Mouse (Mus musculus) CH12.LX (cell line): ENCODE data around the gene Nrxn3. TPM values are rescaled to one million over a fixed set of nuclear protein-coding genes. Genes with fewer than 3 reads are reported as not detected.

Experiments
- DNase-seq: peaks from one replicate; pipeline ENCODE4 v3.0.0-alpha.2; 2013; ENCODE audit errors: extremely low read depth
- H3K27ac ChIP-seq: 2 replicates; pipeline ENCODE4 v1.5.1; 2012; ENCODE audit warnings: low read depth, mild to moderate bottlenecking, control low read depth, moderate library complexity; ENCODE audit not compliant: insufficient read depth
- H3K27me3 ChIP-seq: replicated peaks from 2 replicates; pipeline ENCODE3; 2012; ENCODE audit warnings: inconsistent platforms
- H3K36me3 ChIP-seq, 2 experiments: replicated peaks in 1 of 2; 2 replicates each; pipeline versions ENCODE3 to v1.6.1; 2012; ENCODE audit warnings: inconsistent platforms in 1 of 2, low read length in 1 of 2, mild to moderate bottlenecking in 1 of 2, mixed read lengths in 1 of 2, moderate library complexity in 1 of 2; ENCODE audit not compliant: control insufficient read depth in 1 of 2, insufficient read depth in 1 of 2
- H3K4me1 ChIP-seq, 2 experiments: 2 replicates each; pipeline ENCODE4 v1.6.1; 2012; ENCODE audit warnings: inconsistent platforms in 1 of 2, moderate library complexity in 1 of 2; ENCODE audit not compliant: insufficient read depth in 2 of 2, control insufficient read depth in 1 of 2
- H3K4me2 ChIP-seq: 2 replicates; pipeline ENCODE4 v1.6.1; 2012; ENCODE audit warnings: low read depth, mild to moderate bottlenecking, control low read depth; ENCODE audit not compliant: poor library complexity, insufficient read depth, severe bottlenecking
- H3K4me3 ChIP-seq, 3 experiments: fragments of 150-350 bp in 1 of 3; sonication (generic) in 1 of 3; replicated peaks in 1 of 3; 2 replicates each; pipeline versions ENCODE3 to v1.5.1; 2011 to 2012; ENCODE audit warnings: low read depth in 2 of 3, low read length in 2 of 3, mild to moderate bottlenecking in 2 of 3, moderate library complexity in 2 of 3, control low read depth in 1 of 3, improper control_type of control experiment in 1 of 3, inconsistent platforms in 1 of 3, mixed read lengths in 1 of 3; ENCODE audit not compliant: poor library complexity in 1 of 3
- H3K79me2 ChIP-seq: replicated peaks from 2 replicates; pipeline ENCODE4 v1.6.1; 2012; ENCODE audit warnings: mild to moderate bottlenecking, moderate library complexity; ENCODE audit not compliant: control insufficient read depth, poor library complexity, insufficient read depth, severe bottlenecking; ENCODE audit errors: extremely low read depth
- H3K9ac ChIP-seq: 2 replicates; pipeline ENCODE4 v1.6.1; 2012; ENCODE audit warnings: low read depth, mild to moderate bottlenecking, control low read depth, moderate library complexity; ENCODE audit not compliant: insufficient read depth
- H3K9me3 ChIP-seq: replicated peaks from 2 replicates; pipeline ENCODE3; 2012; ENCODE audit warnings: low read length, inconsistent platforms, mixed read lengths
- CHD2 ChIP-seq: IDR thresholded peaks from 2 replicates; pipeline ENCODE4 v1.6.1; 2011; ENCODE audit warnings: low read length, improper control_type of control experiment
- CTCF ChIP-seq, 2 experiments: IDR thresholded peaks in 1 of 2; conservative IDR thresholded peaks in 1 of 2; 2 replicates each; pipeline ENCODE4 v1.5.1; 2011 to 2012; ENCODE audit warnings: low read depth in 2 of 2, low read length in 2 of 2, improper control_type of control experiment in 1 of 2, inconsistent platforms in 1 of 2, mild to moderate bottlenecking in 1 of 2, moderate library complexity in 1 of 2
- E2F4 ChIP-seq: IDR thresholded peaks from 2 replicates; pipeline ENCODE4 v1.6.1; 2011; ENCODE audit warnings: low read depth, low read length, improper control_type of control experiment; ENCODE audit not compliant: insufficient replicate concordance
- ETS1 ChIP-seq: conservative IDR thresholded peaks from 2 replicates; pipeline ENCODE4 v1.6.1; 2012; ENCODE audit warnings: low read depth, mild to moderate bottlenecking, inconsistent platforms, low read length, improper control_type of control experiment, moderate library complexity
- GABPA ChIP-seq: IDR thresholded peaks from 2 replicates; pipeline ENCODE4 v1.6.1; 2012; ENCODE audit warnings: low read depth, low read length, improper control_type of control experiment, inconsistent platforms; ENCODE audit not compliant: insufficient replicate concordance
- KAT2A ChIP-seq: IDR thresholded peaks from 2 replicates; pipeline ENCODE4 v1.6.1; 2012; ENCODE audit warnings: low read length, improper control_type of control experiment, inconsistent platforms; ENCODE audit not compliant: insufficient replicate concordance
- PAX5 ChIP-seq: IDR thresholded peaks from 2 replicates; pipeline ENCODE4 v1.6.1; 2012; ENCODE audit warnings: low read length, inconsistent platforms, mixed read lengths
- POLR2A ChIP-seq: IDR thresholded peaks from 2 replicates; pipeline ENCODE4 v1.6.1; 2011; ENCODE audit warnings: low read depth, mild to moderate bottlenecking, improper control_type of control experiment, low read length
- RCOR1 ChIP-seq: conservative IDR thresholded peaks from 2 replicates; pipeline ENCODE4 v1.6.1; 2012; ENCODE audit warnings: low read depth, mild to moderate bottlenecking, inconsistent platforms, low read length, improper control_type of control experiment
- ZNF384 ChIP-seq: IDR thresholded peaks from 2 replicates; pipeline ENCODE4 v1.6.1; 2012; ENCODE audit warnings: low read depth, low read length, improper control_type of control experiment, inconsistent platforms
- dilution Hi-C: fragments of 300-500 bp; cut with MboI; formaldehyde crosslinking; loops from 2 replicates; pipeline ENCODE4 v1.14.3; 2020; ENCODE audit warnings: low sequenced_read_pairs; ENCODE audit not compliant: extremely low pct_unique_long_range_greater_than_20kb, extremely low pct_ligation_motif_present
- in situ Hi-C: fragments of 300-500 bp; cut with MboI; formaldehyde crosslinking; loops from 3 replicates; pipeline ENCODE4 v1.14.3; 2019; ENCODE audit warnings: low sequenced_read_pairs, low pct_ligation_motif_present, low pct_unique_long_range_greater_than_20kb, mixed read lengths
- polyA plus RNA-seq: library from polyadenylated mRNA; unstranded; fragments of >175 nt; gene quantifications from 2 replicates; pipeline ENCODE4 v1.2.1, GENCODE M21; 2012; ENCODE audit warnings: low read depth; ENCODE audit not compliant: insufficient read length
- total RNA-seq, 2 experiments: library from RNA; depleted of rRNA; stranded (reverse); fragments of 300-350 nt in 1 of 2; fragments of >200 nt in 1 of 2; gene quantifications; 2 replicates each; pipeline ENCODE4 v1.2.3; 2012 to 2014

The Nrxn3 gene
- total and polyA plus RNA-seq, 3 experiments: 0.04 to 0.17 (median 0.09) TPM

GRCm38 (mm10) chr12:90236093-90236492 lies 1513.4 kb downstream of the Nrxn3 start:
- 0 out of 4 replicates have a peak, but pooled peaks cover 0 to 4% of the 10 kb centered on the region in 2 experiments for H3K4me1 ChIP-seq
- in situ Hi-C loops (no loop called here), dilution Hi-C loops (no loop called here)
- no peak overlapping the region for H3K9ac ChIP-seq
- H3K4me3 ChIP-seq: no peak overlapping the region
- H3K4me2 ChIP-seq: no peak overlapping the region
- peak; percentile 33 for DNase-seq
- H3K27ac ChIP-seq: no peak overlapping the region
- no peaks in the 10 kb centered on the region for H3K79me2 ChIP-seq
- no peak for TF ChIP-seq ZNF384
- TF ChIP-seq KAT2A: no peak
- no peak for TF ChIP-seq ETS1
- TF ChIP-seq CHD2: no peak
- no peak for TF ChIP-seq CTCF (conservative IDR thresholded peaks at IDR 0.05 in 1 of 2, IDR thresholded peaks at IDR 0.05 in 1 of 2; ENCODE audit: low read depth in 2 of 2, low read length in 2 of 2)
- no peak for TF ChIP-seq GABPA
- H3K9me3 ChIP-seq: no peaks in the 10 kb centered on the region
- H3K36me3 ChIP-seq: no peaks in the 10 kb centered on the region
- no peaks in the 10 kb centered on the region for H3K27me3 ChIP-seq

GRCm38 (mm10) chr12:90260301-90260700 lies 1537.6 kb downstream of the Nrxn3 start:
- H3K27me3 ChIP-seq: no peaks in the 10 kb centered on the region
- no peak overlapping the region for H3K9ac ChIP-seq
- in situ Hi-C loops: no loop called here
- DNase-seq: no peak
- H3K9me3 ChIP-seq: no peaks in the 10 kb centered on the region
- H3K79me2 ChIP-seq: no peaks in the 10 kb centered on the region
- peak overlapping the region in 1 of 3 experiments; percentile 25 for H3K4me3 ChIP-seq
- dilution Hi-C loops: no loop called here
- TF ChIP-seq PAX5: no peak
- 0 out of 2 replicates have a peak, but pooled peaks have one; percentile 6 for TF ChIP-seq ETS1
- H3K36me3 ChIP-seq: no peaks in the 10 kb centered on the region
- H3K27ac ChIP-seq: no peak overlapping the region
- no peaks in the 10 kb centered on the region; a peak in 1 of 4 replicates for H3K4me1 ChIP-seq
- H3K4me2 ChIP-seq: no peak overlapping the region

- Histone ChIP-seq H3K4me1 (peaks cover 0 to 4% of the 10 kb centered on the region in 2 experiments; a peak in 2 of 4 replicates), H3K9ac (no peak overlapping the region), H3K4me2 (no peak overlapping the region), H3K36me3 (no peaks in the 10 kb centered on the region), H3K79me2 (no peaks in the 10 kb centered on the region), H3K9me3 (no peaks in the 10 kb centered on the region), H3K27me3 (no peaks in the 10 kb centered on the region), H3K27ac (no peak overlapping the region), H3K4me3 (no peak overlapping the region)
- no peak for DNase-seq
- in situ Hi-C loops (no loop called here), dilution Hi-C loops (no loop called here)
- TF ChIP-seq POLR2A (no peak), RCOR1 (no peak), E2F4 (no peak)
These were observed 1545.4 kb downstream of the Nrxn3 start for GRCm38 (mm10) chr12:90268111-90268510.
